Mouse (Mus musculus) testis, adult 2 months (tissue): ENCODE data around the gene Lamb3. TPM values are rescaled to one million over a fixed set of nuclear protein-coding genes. Genes with fewer than 3 reads are reported as not detected.

Experiments used
- H3K27ac ChIP-seq: fragments of 200-500 bp; 2 replicates; pipeline ENCODE4 v1.5.1; 2012; ENCODE audit warnings: low read depth, low read length; ENCODE audit not compliant: control insufficient read depth, insufficient read depth
- H3K27me3 ChIP-seq: fragments of 200-500 bp; 2 replicates; pipeline ENCODE4 v1.6.1; 2012; ENCODE audit warnings: mild to moderate bottlenecking, low read length, moderate library complexity; ENCODE audit not compliant: control insufficient read depth, insufficient read depth
- H3K36me3 ChIP-seq: fragments of 200-500 bp; 2 replicates; pipeline ENCODE4 v1.6.1; 2012; ENCODE audit warnings: mild to moderate bottlenecking, low read length; ENCODE audit not compliant: control insufficient read depth, insufficient read depth
- H3K4me1 ChIP-seq: fragments of 200-500 bp; 2 replicates; pipeline ENCODE4 v1.6.1; 2012; ENCODE audit warnings: low read length; ENCODE audit not compliant: control insufficient read depth, insufficient read depth
- H3K4me3 ChIP-seq: fragments of 200-500 bp; 2 replicates; pipeline ENCODE4 v1.5.1; 2012; ENCODE audit warnings: low read depth, mild to moderate bottlenecking, low read length, moderate library complexity, mixed read lengths; ENCODE audit not compliant: control insufficient read depth
- CTCF ChIP-seq: fragments of 200-500 bp; IDR thresholded peaks from 2 replicates; pipeline ENCODE4 v1.5.1; 2012; ENCODE audit warnings: low read depth, mild to moderate bottlenecking, inconsistent platforms, low read length, moderate library complexity; ENCODE audit not compliant: control insufficient read depth, insufficient read depth, insufficient replicate concordance
- POLR2A ChIP-seq: fragments of 200-500 bp; IDR thresholded peaks from 2 replicates; pipeline ENCODE4 v1.6.1; 2012; ENCODE audit warnings: low read depth, mild to moderate bottlenecking, inconsistent platforms, low read length, moderate library complexity; ENCODE audit not compliant: control insufficient read depth
- polyA plus RNA-seq: library from polyadenylated mRNA; depleted of rRNA; stranded (reverse); fragments of >200 nt; gene quantifications from 2 replicates; pipeline ENCODE4 v1.2.3, GENCODE M21; 2012

Lamb3 gene
- polyA plus RNA-seq, 1 experiment, result 4.2 TPM

DNA sequence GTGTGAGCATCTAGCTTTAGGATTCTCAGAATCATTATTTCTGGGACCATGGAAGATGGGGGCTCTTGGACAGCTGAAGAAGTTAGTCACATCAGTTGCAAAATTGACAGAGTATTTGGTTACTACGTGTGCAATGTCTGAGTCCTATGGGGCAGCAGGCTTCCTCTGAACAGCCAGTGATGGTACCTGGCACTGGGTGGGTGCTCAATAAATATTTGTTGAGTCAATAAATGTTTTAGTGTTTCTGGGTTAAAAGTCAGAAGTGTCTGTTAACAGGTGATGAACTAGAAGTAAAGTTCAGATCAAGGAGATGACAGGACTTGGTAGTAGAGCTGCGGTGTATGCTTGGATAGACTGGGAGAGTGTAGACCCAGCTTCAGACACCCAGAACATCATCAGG, 80.1 kb downstream of the Lamb3 start:
- TF ChIP-seq POLR2A (no peak), CTCF (no peak)
- Histone ChIP-seq H3K27ac (no peak overlapping the region), H3K27me3 (no peaks in the 10 kb centered on the region), H3K4me1 (no peaks in the 10 kb centered on the region), H3K4me3 (no peak overlapping the region), H3K36me3 (no peaks in the 10 kb centered on the region)

DNA sequence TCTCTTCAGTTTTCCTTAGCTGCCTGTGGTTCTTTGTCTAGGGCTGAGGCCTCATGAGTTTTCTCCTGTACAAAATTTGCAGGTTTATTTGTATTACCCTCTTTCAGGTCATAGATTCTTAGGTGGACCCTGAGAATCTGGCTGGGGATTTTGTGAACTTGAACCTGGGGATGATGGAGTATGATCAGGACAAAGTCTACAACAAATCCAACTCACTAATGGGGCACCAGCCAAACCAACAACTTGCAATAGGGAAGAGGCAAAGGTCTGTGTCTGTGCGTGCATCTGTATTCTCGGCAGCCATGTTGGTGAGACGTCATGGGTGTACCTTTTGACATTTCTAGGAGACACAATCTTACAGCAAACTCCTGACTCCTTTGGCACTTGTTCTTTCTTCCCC, 81.6 kb downstream of the Lamb3 start:
- no peak for TF ChIP-seq POLR2A
- TF ChIP-seq CTCF, result no peak
- Histone ChIP-seq H3K27ac (no peak overlapping the region), H3K36me3 (no peaks in the 10 kb centered on the region), H3K4me1 (no peaks in the 10 kb centered on the region), H3K27me3 (no peaks in the 10 kb centered on the region), H3K4me3 (no peak overlapping the region)

DNA sequence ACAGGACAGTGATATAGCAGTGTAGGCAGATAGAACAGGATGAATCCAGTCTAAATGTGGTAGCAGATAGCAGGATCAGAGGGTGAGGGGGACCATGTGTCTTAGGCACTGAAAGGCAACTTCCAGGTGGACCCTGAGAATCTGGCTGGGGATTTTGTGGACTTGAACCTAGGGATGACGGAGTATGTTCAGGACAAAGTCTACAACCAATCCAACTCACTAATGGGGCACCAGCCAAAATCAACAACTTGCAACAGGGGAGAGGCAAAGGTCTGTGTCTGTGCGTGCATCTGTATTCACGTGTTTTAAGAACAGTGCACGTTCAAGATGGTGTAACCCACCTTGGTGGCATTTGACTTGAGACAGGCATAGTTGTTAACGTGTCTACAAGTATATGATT, 82.4 kb downstream of the Lamb3 start:
- no peak for TF ChIP-seq POLR2A
- no peak for TF ChIP-seq CTCF
- Histone ChIP-seq H3K4me3 (peak overlapping the region; percentile 18), H3K27ac (no peak overlapping the region), H3K27me3 (no peaks in the 10 kb centered on the region), H3K36me3 (no peaks in the 10 kb centered on the region), H3K4me1 (no peaks in the 10 kb centered on the region)

DNA sequence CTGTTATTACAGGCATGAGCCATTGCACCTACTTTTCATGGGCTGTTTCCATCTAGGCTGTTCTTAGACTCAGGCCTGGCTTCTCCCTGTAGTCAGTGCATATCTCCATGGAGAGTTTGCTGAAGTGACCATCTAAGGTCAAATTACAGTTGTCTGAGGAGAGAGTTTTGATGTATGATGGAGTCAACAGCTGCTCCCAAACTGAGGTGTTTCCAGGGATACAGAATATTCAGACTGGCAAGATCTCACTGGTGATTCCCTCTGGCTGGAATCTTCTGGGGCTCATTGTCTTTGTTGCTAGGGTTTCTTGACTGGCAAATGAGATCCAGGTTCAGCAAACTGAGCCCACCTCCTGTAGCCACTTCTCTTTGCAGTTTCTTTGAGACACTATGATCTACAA, 83.2 kb downstream of the Lamb3 start:
- H3K27ac ChIP-seq, result no peak overlapping the region
- TF ChIP-seq POLR2A (no peak), CTCF (no peak)
- no peaks in the 10 kb centered on the region for H3K36me3 ChIP-seq
- no peaks in the 10 kb centered on the region for H3K4me1 ChIP-seq
- peak overlapping the region; percentile 37; the same call in 1 of the 2 replicates for H3K4me3 ChIP-seq
- no peaks in the 10 kb centered on the region for H3K27me3 ChIP-seq

DNA sequence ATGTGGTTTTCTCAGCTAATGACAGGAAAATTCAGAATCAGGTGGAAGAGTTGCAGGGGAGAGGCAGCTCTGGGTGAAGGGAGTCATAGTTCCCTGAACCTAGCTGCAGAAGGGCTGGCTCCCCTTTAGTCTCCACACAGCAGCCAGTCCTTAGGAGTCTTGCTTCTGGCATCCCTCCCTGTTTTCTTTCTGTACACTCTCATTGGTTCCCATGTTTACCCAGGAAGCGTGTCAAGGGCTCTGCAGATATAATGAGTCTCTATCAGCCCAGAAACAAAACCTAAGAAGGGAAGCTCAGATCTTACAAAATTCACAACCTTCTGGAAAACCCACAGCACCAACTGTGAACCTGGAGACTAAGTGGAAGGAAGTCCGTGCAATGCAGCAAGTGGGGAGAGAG, 85.5 kb downstream of the Lamb3 start:
- no peak for TF ChIP-seq CTCF
- no peak for TF ChIP-seq POLR2A
- no peak overlapping the region for H3K4me3 ChIP-seq
- no peak overlapping the region for H3K27ac ChIP-seq
- H3K36me3 ChIP-seq, result no peaks in the 10 kb centered on the region
- no peaks in the 10 kb centered on the region for H3K4me1 ChIP-seq
- H3K27me3 ChIP-seq, result no peaks in the 10 kb centered on the region

DNA sequence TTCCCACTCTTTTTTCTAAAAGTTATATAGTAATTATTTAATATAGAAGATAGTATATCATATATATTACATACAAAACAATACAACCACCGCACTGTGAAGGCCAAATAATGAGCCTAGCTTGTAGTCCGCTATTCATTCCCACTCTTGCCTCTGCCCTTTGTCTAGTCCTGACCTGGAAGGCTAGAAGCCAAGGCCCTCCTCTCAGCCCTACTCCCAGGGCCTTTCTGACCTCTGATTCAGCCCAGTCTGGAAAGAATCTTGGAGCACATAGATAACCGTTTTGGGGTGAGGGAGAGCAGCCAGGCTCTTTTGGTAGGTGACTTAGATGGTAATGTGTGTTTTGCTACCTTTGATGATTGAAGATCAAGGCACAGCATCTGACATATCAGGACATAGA, 86.4 kb downstream of the Lamb3 start:
- Histone ChIP-seq H3K4me1 (no peaks in the 10 kb centered on the region), H3K27me3 (no peaks in the 10 kb centered on the region), H3K4me3 (no peak overlapping the region), H3K27ac (no peak overlapping the region), H3K36me3 (no peaks in the 10 kb centered on the region)
- no peak for TF ChIP-seq CTCF
- no peak for TF ChIP-seq POLR2A

DNA sequence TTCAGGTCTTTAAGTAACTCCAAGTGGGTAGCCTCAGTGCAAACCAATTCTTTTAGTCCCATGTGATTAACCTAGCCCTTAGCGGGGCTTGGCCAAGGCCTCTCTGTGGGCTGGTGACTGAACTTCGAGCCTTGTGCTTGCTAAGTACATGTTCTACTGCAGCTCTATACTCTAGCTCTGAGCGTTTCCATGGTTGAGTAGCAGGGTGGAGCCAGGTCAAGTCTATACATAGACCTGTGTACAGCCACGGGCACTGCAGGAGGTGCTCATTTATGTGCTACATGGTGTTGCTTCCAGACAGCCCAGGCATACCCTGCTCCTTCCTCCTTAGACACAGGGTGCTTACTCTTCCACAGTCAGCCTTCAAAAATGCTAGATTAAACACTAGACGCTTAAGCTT, 88.4 kb downstream of the Lamb3 start:
- TF ChIP-seq CTCF (no peak), POLR2A (no peak)
- Histone ChIP-seq H3K4me3 (no peak overlapping the region), H3K27me3 (no peaks in the 10 kb centered on the region), H3K27ac (no peak overlapping the region), H3K4me1 (no peaks in the 10 kb centered on the region), H3K36me3 (no peaks in the 10 kb centered on the region)

DNA sequence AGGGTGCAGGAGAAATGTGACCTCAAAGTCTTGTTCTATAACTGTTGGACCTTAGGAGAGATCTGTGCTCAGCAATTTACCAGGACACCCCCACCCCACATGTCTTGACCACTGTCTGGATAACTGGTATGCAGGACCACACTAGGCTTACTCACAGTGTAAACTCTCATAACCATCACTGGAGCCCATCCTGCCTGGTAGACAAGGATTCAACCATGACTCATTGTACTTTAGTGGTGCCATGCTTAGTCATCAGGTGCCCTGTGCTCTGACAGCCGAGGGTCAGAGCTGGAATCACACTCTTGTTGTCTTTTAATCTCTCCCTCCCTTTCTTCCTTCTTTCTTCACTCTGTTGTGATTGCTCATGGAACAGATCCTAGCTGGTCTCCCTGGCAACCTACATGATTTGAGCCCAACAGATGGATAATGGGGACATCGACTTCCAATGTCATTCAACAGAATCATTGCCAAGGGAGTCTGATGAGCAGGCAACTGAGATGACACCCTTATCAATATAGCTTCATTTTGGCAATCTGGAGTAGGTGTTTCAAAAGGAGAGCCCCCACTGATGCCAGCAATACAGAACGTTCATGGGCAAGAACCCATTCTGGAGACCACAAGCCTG, 90.8 kb downstream of the Lamb3 start:
- Histone ChIP-seq H3K27me3 (no peaks in the 10 kb centered on the region), H3K36me3 (no peaks in the 10 kb centered on the region), H3K27ac (no peak overlapping the region), H3K4me1 (no peaks in the 10 kb centered on the region; the same call in 1 of the 2 replicates), H3K4me3 (no peak overlapping the region)
- TF ChIP-seq POLR2A (no peak), CTCF (no peak)
